Mouse (Mus musculus): Measurements from ENCODE around the gene Il17rb. TPM values are rescaled to one million over a fixed set of nuclear protein-coding genes. Genes with fewer than 3 reads are reported as not detected.

Il17rb gene
- polyA plus RNA-seq (2015; fragmentation: Nextera tagmentation; extraction: Ambion mirVana), result 1.7 and 1.8 TPM in 2 replicates

DNA sequence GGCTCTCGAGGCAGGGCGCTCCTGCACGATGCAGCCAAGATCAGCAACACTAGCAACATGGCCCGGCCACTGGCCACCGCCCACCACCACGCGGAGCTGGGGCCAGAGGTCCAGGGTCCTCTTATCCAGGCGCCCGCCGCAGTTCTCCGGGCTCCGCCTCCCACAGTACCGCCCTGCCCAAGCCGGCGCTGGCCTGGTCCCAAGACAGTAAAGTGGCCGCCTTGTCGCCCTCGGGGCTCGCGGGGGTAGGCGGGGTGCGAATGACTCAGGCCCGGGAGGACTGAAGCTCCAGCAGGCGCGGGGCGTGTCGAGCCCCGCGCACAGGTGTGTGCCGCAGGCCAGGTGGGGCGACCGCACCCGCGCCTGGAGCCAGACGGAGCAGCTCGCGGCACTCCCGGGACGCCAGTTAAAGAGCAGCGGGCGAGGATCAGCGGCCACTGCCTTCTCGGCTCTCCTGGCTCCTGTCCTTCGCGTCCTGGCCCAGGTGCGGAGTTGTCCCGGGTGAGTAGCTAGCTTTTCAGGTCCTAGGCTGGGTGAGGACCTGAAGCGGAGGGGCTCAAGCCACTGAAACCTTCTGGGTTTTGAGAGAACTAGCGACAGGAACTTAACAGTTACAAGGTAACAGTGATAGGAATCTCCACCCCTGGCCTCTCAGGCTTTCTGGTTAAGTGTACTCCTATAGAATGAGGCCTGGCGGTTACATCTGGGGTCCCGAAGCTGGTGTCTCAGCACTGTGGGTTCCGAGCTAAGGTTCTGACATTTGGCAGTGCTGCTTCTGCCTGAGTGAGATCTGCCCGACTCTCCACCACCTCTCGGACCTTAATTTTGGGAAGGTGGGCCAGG is at the start of gene Il17rb, which contains the start of gene Chdh:
Il17rb (minus strand) TSS at position 164 of the 843 bp plus-strand sequence.
Chdh (plus strand) TSS at position 291 of the 843 bp plus-strand sequence.
- Histone ChIP-seq H3K4me1 (ENCODE audit: control insufficient read depth, insufficient read depth, low read depth, low read length) (peaks cover 10% of the 10 kb centered on the region), H3K9ac (ENCODE audit: low read depth, low read length) (peak within 1 kb of the TSS; percentile 68), H3K4me2 (ENCODE audit: low read length) (peak within 1 kb of the TSS; percentile 98), H3K27ac (ENCODE audit: low read depth, low read length) (no peak within 1 kb of the TSS), H3K27me3 (replicated peaks; ENCODE audit: control insufficient read depth, insufficient read depth, low read length) (no peaks in the 10 kb centered on the region), H3K9me3 (ENCODE audit: control insufficient read depth, low read length) (no peaks in the 10 kb centered on the region), H3K4me3 (ENCODE audit: low read length) (peak within 1 kb of the TSS; percentile 50), H3K36me3 (ENCODE audit: control insufficient read depth, insufficient read depth, low read length) (no peaks in the 10 kb centered on the region)
- 14% methylated on average over 46 of the region's 54 CpGs for WGBS
- peak; percentile 67; the same call in 1 of the 2 replicates for ATAC-seq

DNA sequence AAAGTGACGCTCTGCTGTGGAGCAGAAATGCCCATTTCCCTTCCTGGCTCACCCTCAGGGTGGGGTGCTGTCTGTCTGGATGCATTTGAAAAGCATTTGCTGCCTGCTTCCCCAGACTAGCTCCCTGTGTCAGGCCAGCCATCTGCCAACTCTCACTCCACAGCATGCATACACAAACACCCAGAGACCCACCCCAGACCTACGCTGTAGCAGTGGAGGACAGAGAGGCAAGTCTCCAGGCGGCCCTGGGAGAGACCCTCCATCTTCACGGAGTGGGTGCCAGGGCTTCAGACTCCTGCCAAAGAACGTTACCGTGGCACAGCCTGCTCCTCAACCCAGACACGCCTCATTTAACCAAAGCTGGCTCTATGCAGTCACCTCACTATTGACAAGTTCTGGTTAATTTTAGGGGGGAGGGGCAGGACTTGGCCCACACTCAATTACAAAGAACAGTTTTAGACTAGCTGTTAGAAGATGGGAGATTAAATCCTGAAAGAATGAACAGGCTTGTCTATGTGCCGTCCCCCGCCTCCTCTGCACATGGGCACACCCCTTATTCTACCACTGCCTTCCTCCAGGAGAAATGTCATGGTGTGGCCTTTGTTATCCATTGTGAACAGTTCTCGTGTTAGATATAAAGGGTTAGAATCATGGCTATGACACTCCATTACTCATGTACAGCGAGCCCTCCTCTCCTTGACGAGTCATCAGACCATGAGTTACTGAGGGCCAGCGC is 47.5 kb upstream of the Il17rb start:
- no peaks in the 10 kb centered on the region for H3K9me3 ChIP-seq (ENCODE audit: control insufficient read depth, low read length)
- H3K4me3 ChIP-seq (ENCODE audit: low read length), result no peak overlapping the region
- 31% methylated on average over 13 of the region's 13 CpGs for WGBS
- no peaks in the 10 kb centered on the region for H3K36me3 ChIP-seq (ENCODE audit: control insufficient read depth, insufficient read depth, low read length)
- no peaks in the 10 kb centered on the region for H3K27me3 ChIP-seq (replicated peaks; ENCODE audit: control insufficient read depth, insufficient read depth, low read length)
- no peak overlapping the region for H3K9ac ChIP-seq (ENCODE audit: low read depth, low read length)
- peak overlapping the region; percentile 51 for H3K27ac ChIP-seq (ENCODE audit: low read depth, low read length)
- H3K4me2 ChIP-seq (ENCODE audit: low read length), result peak overlapping the region; percentile 8; the same call in 1 of the 2 replicates
- ATAC-seq, result peak; percentile 96
- H3K4me1 ChIP-seq (ENCODE audit: control insufficient read depth, insufficient read depth, low read depth, low read length), result peaks cover 10% of the 10 kb centered on the region

DNA sequence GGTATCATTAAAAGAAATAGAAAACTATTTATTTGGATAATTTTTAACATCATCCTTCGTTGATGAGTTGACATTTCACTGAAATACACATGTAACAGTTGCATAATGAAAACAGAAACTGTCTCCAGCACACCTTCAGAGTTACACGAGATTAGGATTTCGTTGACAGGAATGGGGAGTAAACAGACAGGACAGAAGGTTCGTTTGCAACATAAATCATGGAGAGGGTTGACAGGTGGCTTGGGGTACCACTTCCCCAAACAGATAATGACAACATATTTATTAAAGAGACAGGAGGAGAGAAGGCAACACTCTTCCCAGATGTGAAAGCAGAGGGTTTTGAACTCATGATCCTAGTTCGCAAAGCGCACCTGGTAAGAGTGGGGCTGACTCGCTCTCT is 46.2 kb upstream of the Il17rb start:
- no peaks in the 10 kb centered on the region for H3K36me3 ChIP-seq (ENCODE audit: control insufficient read depth, insufficient read depth, low read length)
- H3K4me1 ChIP-seq (ENCODE audit: control insufficient read depth, insufficient read depth, low read depth, low read length), result peaks cover 10% of the 10 kb centered on the region
- H3K9ac ChIP-seq (ENCODE audit: low read depth, low read length), result no peak overlapping the region
- WGBS, result 83% methylated on average over 7 of the region's 7 CpGs
- H3K27ac ChIP-seq (ENCODE audit: low read depth, low read length), result no peak overlapping the region
- no peaks in the 10 kb centered on the region for H3K27me3 ChIP-seq (replicated peaks; ENCODE audit: control insufficient read depth, insufficient read depth, low read length)
- no peaks in the 10 kb centered on the region for H3K9me3 ChIP-seq (ENCODE audit: control insufficient read depth, low read length)
- H3K4me2 ChIP-seq (ENCODE audit: low read length), result no peak overlapping the region
- no peak for ATAC-seq
- H3K4me3 ChIP-seq (ENCODE audit: low read length), result no peak overlapping the region

DNA sequence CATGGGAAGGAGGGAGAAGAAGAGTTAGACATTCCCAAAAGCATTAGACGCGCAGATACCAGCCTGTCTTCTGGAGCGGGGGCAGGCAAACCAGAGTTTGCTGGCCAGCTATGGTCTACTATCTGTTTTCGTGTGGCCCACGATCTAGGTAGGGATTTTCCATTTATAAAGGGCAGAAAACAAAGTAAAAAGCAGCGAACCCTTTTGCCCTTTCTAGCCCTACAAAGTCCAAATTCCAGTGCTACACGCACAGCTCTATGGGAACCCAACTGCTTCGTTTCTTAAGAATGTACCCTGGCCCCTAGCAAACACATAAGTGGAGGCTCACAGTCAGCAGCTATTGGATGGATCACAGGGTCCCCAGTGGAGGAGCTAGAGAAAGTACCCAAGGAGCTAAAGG is 41.6 kb upstream of the Il17rb start:
- no peaks in the 10 kb centered on the region for H3K9me3 ChIP-seq (ENCODE audit: control insufficient read depth, low read length)
- H3K4me1 ChIP-seq (ENCODE audit: control insufficient read depth, insufficient read depth, low read depth, low read length), result no peaks in the 10 kb centered on the region
- WGBS, result 86% methylated on average over 8 of the region's 8 CpGs
- ATAC-seq, result no peak
- no peak overlapping the region for H3K9ac ChIP-seq (ENCODE audit: low read depth, low read length)
- no peak overlapping the region for H3K4me2 ChIP-seq (ENCODE audit: low read length)
- no peaks in the 10 kb centered on the region for H3K27me3 ChIP-seq (replicated peaks; ENCODE audit: control insufficient read depth, insufficient read depth, low read length)
- no peak overlapping the region for H3K4me3 ChIP-seq (ENCODE audit: low read length)
- no peak overlapping the region for H3K27ac ChIP-seq (ENCODE audit: low read depth, low read length)
- no peaks in the 10 kb centered on the region for H3K36me3 ChIP-seq (ENCODE audit: control insufficient read depth, insufficient read depth, low read length)

DNA sequence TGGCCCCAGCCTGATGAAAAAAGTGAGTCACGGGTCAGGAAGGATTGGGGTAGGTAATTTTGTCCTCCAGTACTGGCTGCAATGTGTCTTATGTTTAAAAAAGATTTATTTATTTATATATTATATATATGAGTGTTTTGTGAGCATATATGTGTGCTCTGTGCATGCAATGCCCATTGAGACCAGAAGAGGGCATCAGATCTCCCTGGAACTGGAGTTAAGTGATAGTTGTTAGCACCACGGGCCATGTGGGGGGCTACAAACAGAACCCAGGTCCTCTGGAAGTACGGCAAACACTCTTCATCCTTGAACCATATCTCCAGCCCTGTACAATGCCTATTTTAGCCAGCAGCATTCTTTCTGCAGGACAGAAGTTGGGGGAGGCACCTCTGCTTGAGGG is 39.4 kb upstream of the Il17rb start:
- no peak overlapping the region for H3K4me3 ChIP-seq (ENCODE audit: low read length)
- ATAC-seq, result no peak
- H3K27me3 ChIP-seq (replicated peaks; ENCODE audit: control insufficient read depth, insufficient read depth, low read length), result no peaks in the 10 kb centered on the region
- no peaks in the 10 kb centered on the region for H3K9me3 ChIP-seq (ENCODE audit: control insufficient read depth, low read length)
- H3K4me2 ChIP-seq (ENCODE audit: low read length), result no peak overlapping the region
- H3K27ac ChIP-seq (ENCODE audit: low read depth, low read length), result no peak overlapping the region
- no peak overlapping the region for H3K9ac ChIP-seq (ENCODE audit: low read depth, low read length)
- 89% methylated on average over 3 of the region's 3 CpGs for WGBS
- no peaks in the 10 kb centered on the region for H3K4me1 ChIP-seq (ENCODE audit: control insufficient read depth, insufficient read depth, low read depth, low read length)
- H3K36me3 ChIP-seq (ENCODE audit: control insufficient read depth, insufficient read depth, low read length), result 0 out of 2 replicates have a peak, but pooled peaks cover 4% of the 10 kb centered on the region

DNA sequence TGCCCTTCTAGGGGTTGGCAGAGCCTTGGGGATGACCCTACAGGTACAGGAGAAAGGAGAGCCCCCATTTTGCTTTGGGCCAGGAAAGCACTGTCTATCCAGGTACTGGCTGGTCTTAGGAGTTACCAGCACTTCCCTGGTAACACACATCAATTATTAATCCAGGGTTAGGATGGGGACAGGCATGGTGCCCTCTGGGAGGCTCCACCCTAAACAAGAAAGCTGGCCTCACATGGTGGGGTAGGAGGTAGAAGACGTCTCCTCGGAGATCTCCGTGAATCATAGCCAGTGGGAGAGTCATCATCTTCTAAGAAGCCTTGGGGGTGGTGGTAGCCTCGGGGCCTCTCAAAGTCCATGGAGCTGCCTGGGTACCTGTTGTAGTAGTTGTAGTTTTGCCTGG is 38.3 kb upstream of the Il17rb start:
- Histone ChIP-seq H3K36me3 (ENCODE audit: control insufficient read depth, insufficient read depth, low read length) (peaks cover 9% of the 10 kb centered on the region; the same call in 1 of the 2 replicates), H3K4me2 (ENCODE audit: low read length) (no peak overlapping the region), H3K27me3 (replicated peaks; ENCODE audit: control insufficient read depth, insufficient read depth, low read length) (no peaks in the 10 kb centered on the region), H3K4me3 (ENCODE audit: low read length) (no peak overlapping the region), H3K4me1 (ENCODE audit: control insufficient read depth, insufficient read depth, low read depth, low read length) (no peaks in the 10 kb centered on the region), H3K9me3 (ENCODE audit: control insufficient read depth, low read length) (no peaks in the 10 kb centered on the region), H3K27ac (ENCODE audit: low read depth, low read length) (no peak overlapping the region), H3K9ac (ENCODE audit: low read depth, low read length) (no peak overlapping the region)
- WGBS, result 92% methylated on average over 4 of the region's 4 CpGs
- no peak for ATAC-seq

DNA sequence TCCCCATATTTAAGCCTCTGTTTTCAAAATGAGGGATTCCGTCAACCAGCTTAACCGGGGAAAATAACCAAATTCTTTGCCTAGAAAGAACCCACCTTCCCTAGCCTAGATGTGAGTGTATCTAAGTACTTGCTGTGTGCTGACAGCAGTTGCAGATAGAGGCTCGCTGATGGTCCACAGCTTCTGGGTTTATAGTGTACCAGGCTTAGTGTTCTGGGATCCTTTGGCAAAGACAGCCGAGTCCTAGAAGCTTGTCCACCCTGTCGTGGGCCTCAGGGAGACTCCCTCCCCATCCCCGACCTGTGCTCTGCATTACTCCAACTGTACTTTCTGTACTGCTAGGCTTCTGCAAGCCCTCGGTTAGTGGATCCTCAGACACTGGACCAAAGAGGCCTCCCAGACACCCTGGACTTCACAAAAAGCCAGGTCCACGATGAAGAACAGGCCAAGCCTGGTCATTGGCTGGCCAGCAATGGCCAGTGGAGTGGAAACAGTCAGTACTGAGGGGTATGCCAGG is 37.1 kb upstream of the Il17rb start:
- Histone ChIP-seq H3K36me3 (ENCODE audit: control insufficient read depth, insufficient read depth, low read length) (peaks cover 15% of the 10 kb centered on the region; the same call in 1 of the 2 replicates), H3K27me3 (replicated peaks; ENCODE audit: control insufficient read depth, insufficient read depth, low read length) (no peaks in the 10 kb centered on the region), H3K9ac (ENCODE audit: low read depth, low read length) (no peak overlapping the region), H3K4me3 (ENCODE audit: low read length) (no peak overlapping the region), H3K4me2 (ENCODE audit: low read length) (no peak overlapping the region), H3K27ac (ENCODE audit: low read depth, low read length) (no peak overlapping the region), H3K4me1 (ENCODE audit: control insufficient read depth, insufficient read depth, low read depth, low read length) (no peaks in the 10 kb centered on the region), H3K9me3 (ENCODE audit: control insufficient read depth, low read length) (no peaks in the 10 kb centered on the region)
- WGBS, result 90% methylated on average over 8 of the region's 8 CpGs
- ATAC-seq, result no peak

DNA sequence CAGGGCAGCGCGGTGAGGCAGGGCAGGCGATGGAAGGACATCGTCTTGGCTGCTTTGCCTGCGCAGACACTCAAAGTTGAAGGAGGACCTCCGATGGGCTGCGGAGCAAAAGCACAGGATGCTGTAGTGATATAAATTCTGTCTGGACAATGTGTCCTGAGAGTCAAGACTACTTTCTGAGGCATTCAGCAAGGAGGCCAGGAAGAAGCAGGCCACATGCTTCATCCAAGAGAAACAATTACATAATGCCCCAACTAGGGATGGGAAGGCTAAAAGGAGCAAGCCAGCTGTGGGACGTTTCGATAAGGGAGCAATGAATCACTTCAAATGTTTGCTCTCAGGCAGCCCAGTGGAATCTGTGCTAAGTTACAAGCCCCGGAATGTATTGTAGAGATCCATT is 36.5 kb upstream of the Il17rb start:
- Histone ChIP-seq H3K4me3 (ENCODE audit: low read length) (no peak overlapping the region), H3K36me3 (ENCODE audit: control insufficient read depth, insufficient read depth, low read length) (peaks cover 15% of the 10 kb centered on the region; the same call in 1 of the 2 replicates), H3K4me1 (ENCODE audit: control insufficient read depth, insufficient read depth, low read depth, low read length) (no peaks in the 10 kb centered on the region), H3K9me3 (ENCODE audit: control insufficient read depth, low read length) (no peaks in the 10 kb centered on the region), H3K4me2 (ENCODE audit: low read length) (no peak overlapping the region), H3K27me3 (replicated peaks; ENCODE audit: control insufficient read depth, insufficient read depth, low read length) (no peaks in the 10 kb centered on the region), H3K9ac (ENCODE audit: low read depth, low read length) (no peak overlapping the region), H3K27ac (ENCODE audit: low read depth, low read length) (no peak overlapping the region)
- WGBS, result 88% methylated on average over 10 of the region's 10 CpGs
- no peak for ATAC-seq

All from hindbrain, embryonic 16.5 days (tissue).